Mouse (Mus musculus) CD8-positive naive resting alpha-beta T cell, adult 2 months (primary cell): ENCODE results near the gene Ddx27.
"Not testable (repeated sequence)": the region's sequence is repeated elsewhere in the genome, so short reads cannot be mapped to it uniquely, and the experiment has no call there.

Experiments
- DNase-seq, 2 experiments: peaks; one replicate each; pipeline ENCODE4 v3.0.0; 2022; ENCODE audit warnings: low read depth in 2 of 2, low spot score in 2 of 2

Ddx27 gene

GRCm38 (mm10) chr2:167014702-167015381 is at the start of gene Ddx27:
TSS of gene Ddx27 (plus strand) at chr2:167015193.
- DNase-seq, result peak; percentile 88 to 92

DNA sequence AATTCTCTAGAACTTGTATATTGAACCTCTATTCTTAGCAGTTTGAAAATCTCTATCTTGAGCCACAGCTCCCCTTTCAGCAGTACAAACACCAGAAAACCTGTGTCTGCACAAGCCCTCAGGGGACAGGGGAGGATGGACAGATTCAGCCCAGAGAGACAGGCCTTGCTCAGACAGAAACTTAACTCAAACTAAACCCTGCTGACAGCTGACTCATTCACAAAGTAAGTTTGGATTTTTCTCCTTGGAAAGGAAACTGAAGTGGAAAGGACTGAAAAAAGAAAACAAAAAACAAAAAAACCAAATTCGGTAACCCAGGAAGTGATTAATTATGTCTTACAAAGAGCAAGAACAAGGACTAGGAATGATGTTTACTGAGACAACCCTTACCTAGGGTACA is 41.8 kb upstream of the Ddx27 start:
- DNase-seq, result no peak

- DNase-seq, result no peak
Observed at GRCm38 (mm10) chr2:166974177-166974872, 40.7 kb upstream of the Ddx27 start.

DNA sequence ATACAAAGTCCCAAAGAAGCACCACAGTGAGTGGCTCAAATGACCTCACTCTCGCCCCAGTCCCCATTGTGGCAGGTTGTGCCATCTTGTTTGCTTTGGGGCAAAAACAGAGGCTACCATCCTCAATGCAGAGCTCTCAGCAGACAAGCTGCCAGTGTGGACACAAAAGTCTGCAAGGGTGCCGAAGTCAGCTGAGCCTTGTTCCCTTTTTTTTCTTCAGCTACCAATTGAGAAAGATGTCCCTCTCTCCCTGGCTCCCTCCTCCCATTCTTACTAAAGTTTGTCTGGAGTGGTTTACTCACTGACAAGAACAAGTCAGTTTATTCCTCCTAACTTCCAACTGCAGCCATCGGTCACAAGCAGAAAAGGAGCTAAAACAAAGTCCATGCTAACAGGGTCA is 38.6 kb upstream of the Ddx27 start:
- no peak for DNase-seq

DNA sequence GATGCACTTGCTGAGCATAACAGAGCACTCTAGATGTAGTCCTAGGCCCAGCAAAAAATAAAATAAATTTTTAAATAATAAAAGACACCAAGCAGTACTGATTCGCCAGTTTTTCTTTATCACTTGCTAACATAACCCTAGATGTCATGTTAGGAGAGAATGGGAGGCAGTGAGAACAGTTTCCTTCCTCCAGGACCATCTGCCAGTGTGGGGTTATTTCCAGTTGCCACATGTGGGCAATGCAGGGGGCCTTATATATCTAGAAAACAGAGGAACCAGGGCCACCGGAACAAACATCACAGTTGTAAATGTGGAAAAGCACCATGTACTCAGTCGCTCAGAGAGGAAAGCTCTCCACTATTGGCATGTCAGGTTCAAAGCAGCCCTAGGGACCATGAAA is 37.5 kb upstream of the Ddx27 start:
- DNase-seq, result no peak

DNA sequence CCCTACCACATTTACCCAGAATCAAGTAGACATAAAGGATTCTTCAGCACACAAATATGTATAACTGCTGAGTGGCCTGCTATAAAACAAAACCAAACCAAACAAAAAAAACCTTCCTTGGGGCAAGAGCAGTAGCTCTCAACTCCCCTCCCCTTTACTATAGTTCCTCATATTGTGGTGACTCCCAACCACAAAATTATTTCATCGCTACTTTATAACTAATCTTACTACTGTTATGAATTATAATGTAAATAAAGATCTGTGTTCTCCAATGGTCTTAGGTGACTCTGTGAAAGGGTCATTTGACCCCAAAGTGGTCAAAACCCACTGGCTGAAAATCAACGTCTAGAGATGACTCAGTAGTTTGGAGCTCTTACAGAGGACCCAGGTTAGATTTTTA is 34.8 kb upstream of the Ddx27 start:
- DNase-seq, result no peak

- no peak for DNase-seq
Observed at GRCm38 (mm10) chr2:166983351-166983894, 31.6 kb upstream of the Ddx27 start.

GRCm38 (mm10) chr2:166990861-166991260 is 24.1 kb upstream of the Ddx27 start:
- DNase-seq, result no peak

GRCm38 (mm10) chr2:166991945-166992344 is 23.0 kb upstream of the Ddx27 start:
- no peak for DNase-seq

- DNase-seq, result peak; percentile 8 to 23
Observed at GRCm38 (mm10) chr2:166995021-166995795, 19.8 kb upstream of the Ddx27 start.

DNA sequence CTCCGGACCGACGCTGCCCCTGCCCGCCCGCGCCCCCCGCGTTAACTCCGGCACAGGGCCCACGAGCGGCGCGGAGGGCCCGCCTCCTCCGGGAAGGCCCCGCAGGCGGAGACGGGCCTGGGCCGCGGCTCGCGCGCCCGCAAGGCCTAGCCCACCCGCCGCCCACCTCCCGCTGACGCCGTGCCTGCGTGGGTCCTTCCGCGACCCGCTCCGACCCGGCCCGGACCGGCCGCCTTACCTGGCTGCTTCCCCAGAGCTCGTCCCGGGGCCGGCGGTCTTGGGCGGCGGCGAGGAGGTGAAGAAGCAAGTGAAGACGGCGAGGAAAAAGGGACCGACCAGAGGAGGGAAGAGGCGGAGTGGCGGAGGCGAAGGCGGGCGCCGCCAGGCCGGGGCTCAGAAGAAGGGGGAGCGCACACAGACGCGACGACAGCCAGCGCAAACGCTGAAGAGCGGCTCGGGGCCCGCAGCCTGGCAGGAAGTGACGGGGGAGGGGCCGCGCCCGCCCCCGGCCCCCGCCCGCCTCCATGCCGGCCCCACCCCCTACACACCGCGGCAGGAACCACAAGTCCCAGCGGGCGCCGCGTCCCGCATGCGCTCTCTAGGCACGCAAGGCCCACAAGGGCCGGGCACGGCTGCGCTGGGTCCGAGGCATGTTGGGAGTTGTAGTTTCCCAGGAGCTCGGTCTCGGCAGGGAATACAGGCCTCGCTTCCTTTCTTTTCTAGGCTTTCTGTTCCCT is 19.0 kb upstream of the Ddx27 start, which contains the start of gene Stau1:
TSS of gene Stau1 (minus strand) at position 504 of the 737 bp plus-strand sequence.
- DNase-seq, result peak; percentile 88 to 92

DNA sequence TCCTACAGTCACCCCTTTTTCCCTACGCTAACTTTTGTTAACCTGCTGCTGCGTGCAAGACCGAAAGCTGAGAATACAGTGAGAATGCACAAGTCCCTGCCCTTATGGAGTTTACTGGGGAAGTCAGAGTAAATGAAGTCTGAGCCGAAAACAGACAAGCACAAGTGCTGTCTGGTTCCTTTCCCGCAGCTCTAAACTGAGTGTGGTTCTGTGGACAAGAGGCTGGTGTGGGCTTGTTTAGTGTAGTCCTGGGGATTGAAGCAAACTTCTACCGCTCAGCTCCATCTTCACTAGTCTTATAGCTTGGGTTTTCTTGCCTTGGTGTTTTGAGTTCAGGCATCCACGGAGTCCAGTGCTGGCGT is 18.5 kb upstream of the Ddx27 start:
- DNase-seq, result no peak

- DNase-seq, result no peak
Observed at GRCm38 (mm10) chr2:167001486-167001885, 13.5 kb upstream of the Ddx27 start.

DNA sequence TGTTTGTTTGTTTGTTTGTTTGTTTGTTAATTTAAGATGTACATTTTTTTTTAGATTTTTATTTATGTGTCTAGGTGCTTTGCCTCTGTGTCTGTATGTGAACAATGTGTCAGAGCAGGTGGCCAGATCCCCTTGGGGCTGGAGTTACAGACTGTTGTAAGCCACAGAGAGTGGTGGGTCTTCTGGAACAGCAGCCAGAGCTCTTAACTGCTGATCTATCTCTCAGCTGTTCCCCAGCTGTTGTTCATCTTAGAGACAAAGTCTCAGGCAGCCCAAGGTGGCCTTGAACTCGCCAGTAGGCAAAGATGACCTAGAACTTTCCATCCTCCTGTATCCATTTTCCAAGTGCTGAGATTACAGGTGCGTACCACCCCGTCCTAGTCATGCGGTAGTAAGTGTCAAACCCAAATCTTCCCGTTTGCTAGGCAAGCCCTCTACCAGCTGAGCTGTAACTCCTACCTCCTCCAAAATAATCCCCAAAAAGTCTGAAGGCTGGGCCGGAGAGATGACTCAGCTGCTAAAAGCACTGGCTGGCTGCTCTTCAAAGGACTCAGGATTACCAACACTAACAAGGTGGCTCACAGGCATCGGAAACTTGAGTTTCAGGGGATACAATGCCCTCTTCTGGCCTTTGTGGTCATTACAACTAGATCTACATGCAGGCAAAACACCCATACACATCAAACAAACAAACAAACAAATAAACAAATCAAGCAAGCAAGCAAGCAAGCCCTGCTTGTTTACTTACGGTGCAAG is 10.7 kb upstream of the Ddx27 start:
- DNase-seq, result peak; percentile 69 to 80

DNA sequence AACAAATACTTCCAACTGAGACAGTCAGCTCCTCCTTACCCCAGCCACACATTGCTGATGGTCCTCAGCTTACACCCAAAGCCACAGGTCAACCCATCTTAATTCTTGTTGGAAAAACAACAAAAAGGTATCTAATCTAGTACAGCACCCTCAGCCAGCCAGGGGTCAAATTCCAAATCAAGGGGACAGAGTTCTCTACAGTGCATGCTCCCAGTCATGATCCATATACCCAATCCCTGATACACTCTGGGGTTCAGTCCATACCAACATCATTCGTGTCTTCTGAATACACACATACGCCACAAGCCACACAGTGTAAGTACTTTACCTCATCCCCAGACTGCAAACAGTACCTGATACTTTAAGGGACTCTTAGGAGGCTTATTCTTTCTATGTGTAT is 8.6 kb upstream of the Ddx27 start:
- no peak for DNase-seq

DNA sequence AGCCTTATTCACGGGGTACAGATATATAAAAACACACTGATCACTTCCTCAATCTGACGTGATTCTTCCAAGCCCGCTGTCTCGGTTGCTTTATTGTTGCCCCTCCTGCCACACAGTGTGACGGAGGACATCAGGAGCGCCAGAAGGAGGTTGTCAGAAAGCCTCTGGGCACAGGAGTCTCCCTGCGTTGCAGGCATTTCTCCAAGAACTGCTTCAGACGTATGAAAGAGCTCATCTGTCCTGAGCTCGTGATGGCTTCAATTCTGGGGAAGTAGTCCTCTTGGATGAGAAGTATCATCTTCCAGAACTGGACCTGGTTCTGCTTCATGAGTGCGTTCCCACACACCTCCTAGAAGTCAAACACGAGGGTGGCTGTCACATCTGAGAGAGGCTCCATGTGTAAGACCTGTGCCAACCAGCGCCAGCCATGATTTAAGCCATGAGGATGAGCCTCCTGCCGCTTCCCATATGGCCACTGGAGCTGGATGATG is 7.9 kb upstream of the Ddx27 start:
- DNase-seq, result no peak

DNA sequence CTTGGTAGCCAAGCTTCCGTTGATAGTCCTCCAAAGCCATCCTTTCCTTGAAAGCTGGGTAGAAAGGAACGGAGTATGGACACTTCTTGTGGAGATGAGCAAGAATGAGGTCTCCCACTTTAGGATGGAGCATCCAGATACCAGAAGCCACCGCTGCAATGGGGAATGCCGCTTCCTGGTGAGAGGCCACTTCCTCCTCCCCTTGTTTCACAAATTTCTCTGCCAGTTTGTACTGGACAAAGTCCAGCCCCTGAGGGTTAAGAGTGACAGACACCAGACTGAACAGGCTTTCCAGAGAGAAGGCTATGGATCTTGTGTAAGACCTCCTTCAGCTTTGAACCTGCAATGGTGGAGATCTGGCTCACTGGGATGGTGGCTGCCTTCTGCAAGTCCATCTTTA is 7.4 kb upstream of the Ddx27 start:
- DNase-seq, result not testable (repeated sequence)

DNA sequence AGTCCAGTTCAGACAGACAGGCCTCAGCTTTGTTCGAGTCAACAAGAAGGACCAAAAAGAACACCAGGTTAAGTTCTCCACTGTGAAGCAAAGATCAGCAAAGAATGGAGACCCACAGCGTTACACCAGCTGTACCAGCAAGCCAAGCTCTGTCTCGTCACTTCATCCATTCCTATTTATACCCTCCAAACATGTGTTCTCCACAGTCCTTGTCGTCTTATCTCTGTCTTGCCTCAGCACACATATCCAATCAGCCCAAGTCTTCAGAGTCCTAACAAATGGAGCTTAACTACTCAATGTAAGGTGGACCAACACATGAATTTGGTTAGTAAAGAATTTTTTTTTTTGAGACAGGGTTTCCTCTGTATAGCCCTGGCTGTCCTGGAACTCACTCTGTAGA is 5.5 kb upstream of the Ddx27 start:
- no peak for DNase-seq

DNA sequence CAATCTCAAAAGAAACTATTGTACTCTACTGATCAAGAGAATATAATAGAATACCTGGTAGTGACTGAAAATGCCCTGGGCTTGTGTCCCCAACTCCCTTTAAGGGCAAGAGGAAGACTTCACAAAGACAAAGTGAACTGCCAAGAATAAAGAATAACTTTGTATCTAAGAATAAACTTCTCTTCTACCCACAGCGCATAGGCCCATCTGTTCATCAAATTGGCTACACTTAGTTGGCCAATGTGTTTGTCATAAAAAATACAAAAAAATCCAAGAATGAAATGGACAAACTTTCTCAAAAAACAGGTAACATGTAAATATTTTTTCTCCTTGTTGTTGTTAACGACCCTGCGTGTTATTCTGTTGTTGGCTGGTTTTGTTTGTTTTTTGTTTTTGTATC is 4.4 kb upstream of the Ddx27 start:
- no peak for DNase-seq

GRCm38 (mm10) chr2:167015382-167015718 is 357 bp downstream of the Ddx27 start:
- no peak for DNase-seq
